Mouse (Mus musculus) kidney, postnatal 0 days (tissue): ENCODE measurements around the gene Ttc7b. TPM values are rescaled to one million over a fixed set of nuclear protein-coding genes. Genes with fewer than 3 reads are reported as not detected.

Experiments used
- ATAC-seq: fragments of 200-750 bp; cut with Nextera tagmentation; replicated peaks from 2 replicates; pipeline ENCODE4 v1.8.0; 2017; ENCODE audit warnings: low read depth, moderate number of reproducible peaks, moderate TSS enrichment, moderate library complexity; ENCODE audit not compliant: low FRiP score
- DNase-seq: peaks from one replicate; pipeline ENCODE4 v3.0.0-alpha.2; 2016; ENCODE audit warnings: low spot score
- H3K27ac ChIP-seq: fragments of 300-500 bp; sonication (generic); 2 replicates; pipeline ENCODE4 v1.5.1; 2014; ENCODE audit warnings: mild to moderate bottlenecking
- H3K27me3 ChIP-seq: fragments of 300-500 bp; sonication (generic); 2 replicates; pipeline ENCODE4 v1.6.1; 2014; ENCODE audit warnings: low read length, mixed read lengths; ENCODE audit not compliant: insufficient read depth
- H3K36me3 ChIP-seq: fragments of 300-500 bp; sonication (generic); 2 replicates; pipeline ENCODE4 v1.6.1; 2014; ENCODE audit warnings: low read length, mixed read lengths; ENCODE audit not compliant: insufficient read depth
- H3K4me1 ChIP-seq: fragments of 300-500 bp; sonication (generic); replicated peaks from 2 replicates; pipeline ENCODE4 v1.6.1; 2014; ENCODE audit warnings: antibody characterized with exemption, low read length, mixed read lengths; ENCODE audit not compliant: insufficient read depth
- H3K4me2 ChIP-seq: fragments of 300-500 bp; sonication (generic); 2 replicates; pipeline ENCODE4 v1.6.1; 2014; ENCODE audit warnings: mild to moderate bottlenecking, low read length, moderate library complexity, mixed read lengths
- H3K4me3 ChIP-seq: fragments of 300-500 bp; sonication (generic); replicated peaks from 2 replicates; pipeline ENCODE4 v1.5.1; 2014; ENCODE audit warnings: low read depth, low read length
- H3K9ac ChIP-seq: fragments of 300-500 bp; sonication (generic); 2 replicates; pipeline ENCODE4 v1.6.1; 2014; ENCODE audit warnings: low read depth, low read length
- H3K9me3 ChIP-seq: fragments of 300-500 bp; sonication (generic); replicated peaks from 2 replicates; pipeline ENCODE4 v1.6.1; 2016; ENCODE audit warnings: low read length, inconsistent platforms, mixed read lengths
- CTCF ChIP-seq: IDR thresholded peaks from 2 replicates; pipeline ENCODE4 v1.5.1; 2016; ENCODE audit warnings: antibody characterized with exemption, low read depth, mild to moderate bottlenecking, moderate library complexity
- WGBS: fragments of 180-500 bp; shearing (Covaris S2); extraction: QIAGEN DNeasy Blood & Tissue Kit; methylation state at CpG from one replicate; pipeline ENCODE4 v1.1.7; 2014; 5-methylcytosine and 5-hydroxymethylcytosine counted together
- polyA plus RNA-seq: library from polyadenylated mRNA; unstranded; fragments of >200 nt; fragmentation: Nextera tagmentation; extraction: Ambion mirVana; gene quantifications from 2 replicates; pipeline ENCODE4 v1.2.1, GENCODE M21; 2015

Ttc7b gene
- polyA plus RNA-seq, 1 experiment from 2014 or later: 6.1 TPM

- no peak overlapping the region for H3K9ac ChIP-seq
- no peak overlapping the region for H3K27ac ChIP-seq
- no peak overlapping the region for H3K4me2 ChIP-seq
- no peak overlapping the region for H3K4me3 ChIP-seq
- no peaks in the 10 kb centered on the region for H3K36me3 ChIP-seq
- ATAC-seq (no peak; the same call in 1 of the 2 replicates), DNase-seq (peak; percentile 77)
- WGBS: 48% methylated on average over 20 of the region's 20 CpGs
- no peaks in the 10 kb centered on the region for H3K27me3 ChIP-seq
- H3K9me3 ChIP-seq: no peaks in the 10 kb centered on the region
- H3K4me1 ChIP-seq: 0 out of 2 replicates have a peak, but pooled peaks cover 8% of the 10 kb centered on the region
- no peak for TF ChIP-seq CTCF
Measured at GRCm38 (mm10) chr12:100276607-100277533, 243.8 kb downstream of the Ttc7b start.

- no peak overlapping the region for H3K9ac ChIP-seq
- no peaks in the 10 kb centered on the region for H3K9me3 ChIP-seq
- 0 out of 2 replicates have a peak, but pooled peaks cover 5% of the 10 kb centered on the region for H3K4me1 ChIP-seq
- H3K36me3 ChIP-seq: no peaks in the 10 kb centered on the region
- H3K27ac ChIP-seq: no peak overlapping the region
- DNase-seq (peak; percentile 43), ATAC-seq (no peak)
- no peak overlapping the region for H3K4me3 ChIP-seq
- H3K27me3 ChIP-seq: no peaks in the 10 kb centered on the region
- 68% methylated on average over 5 of the region's 5 CpGs for WGBS
- no peak for TF ChIP-seq CTCF
- no peak overlapping the region for H3K4me2 ChIP-seq
Measured at GRCm38 (mm10) chr12:100275850-100276249, 244.8 kb downstream of the Ttc7b start.

- Histone ChIP-seq H3K36me3 (no peaks in the 10 kb centered on the region), H3K4me2 (no peak overlapping the region), H3K4me3 (no peak overlapping the region), H3K9ac (no peak overlapping the region), H3K27me3 (no peaks in the 10 kb centered on the region), H3K27ac (no peak overlapping the region), H3K9me3 (no peaks in the 10 kb centered on the region), H3K4me1 (0 out of 2 replicates have a peak, but pooled peaks cover 5% of the 10 kb centered on the region)
- DNase-seq (no peak), ATAC-seq (no peak)
- 75% methylated on average over 2 of the region's 2 CpGs for WGBS
- no peak for TF ChIP-seq CTCF
Measured at GRCm38 (mm10) chr12:100273033-100273432, 247.6 kb downstream of the Ttc7b start.

- H3K4me3 ChIP-seq: no peak overlapping the region
- no peak overlapping the region for H3K9ac ChIP-seq
- DNase-seq: no peak
- H3K27ac ChIP-seq: no peak overlapping the region
- WGBS: 79% methylated on average over 9 of the region's 9 CpGs
- H3K27me3 ChIP-seq: no peaks in the 10 kb centered on the region
- H3K9me3 ChIP-seq: no peaks in the 10 kb centered on the region
- H3K36me3 ChIP-seq: no peaks in the 10 kb centered on the region
- ATAC-seq: no peak
- no peak overlapping the region for H3K4me2 ChIP-seq
- TF ChIP-seq CTCF: no peak
- no peaks in the 10 kb centered on the region for H3K4me1 ChIP-seq
Measured at GRCm38 (mm10) chr12:100269967-100270662, 250.5 kb downstream of the Ttc7b start.

GRCm38 (mm10) chr12:100268011-100268410 lies 252.6 kb downstream of the Ttc7b start:
- Histone ChIP-seq H3K27ac (no peak overlapping the region), H3K4me3 (no peak overlapping the region), H3K9me3 (no peaks in the 10 kb centered on the region), H3K9ac (no peak overlapping the region), H3K4me2 (no peak overlapping the region), H3K27me3 (no peaks in the 10 kb centered on the region), H3K4me1 (no peaks in the 10 kb centered on the region), H3K36me3 (no peaks in the 10 kb centered on the region)
- no peak for ATAC-seq
- TF ChIP-seq CTCF: no peak
- 7% methylated on average over 6 of the region's 6 CpGs for WGBS
- DNase-seq: peak; percentile 87

GRCm38 (mm10) chr12:100265546-100266309 lies 254.9 kb downstream of the Ttc7b start:
- no peak for TF ChIP-seq CTCF
- WGBS: 53% methylated on average over 9 of the region's 9 CpGs
- DNase-seq (no peak), ATAC-seq (no peak)
- H3K9me3 ChIP-seq: no peaks in the 10 kb centered on the region
- H3K4me3 ChIP-seq: no peak overlapping the region
- no peaks in the 10 kb centered on the region for H3K27me3 ChIP-seq
- H3K27ac ChIP-seq: no peak overlapping the region
- H3K36me3 ChIP-seq: no peaks in the 10 kb centered on the region
- H3K9ac ChIP-seq: no peak overlapping the region
- H3K4me2 ChIP-seq: no peak overlapping the region
- H3K4me1 ChIP-seq: no peaks in the 10 kb centered on the region
